Mouse (Mus musculus): ENCODE data around the gene Abcg1. TPM values are rescaled to one million over a fixed set of nuclear protein-coding genes. Genes with fewer than 3 reads are reported as not detected.

Gene Abcg1
- polyA plus RNA-seq, 1 experiment = not detected

GRCm38 (mm10) chr17:31082296-31083078 is 25.0 kb downstream of the Abcg1 start:
- TF ChIP-seq CTCF (IDR thresholded peaks at IDR 0.05; ENCODE audit: insufficient read depth, low read depth, low read length) (no peak), POLR2A (IDR thresholded peaks at IDR 0.05; ENCODE audit: insufficient read depth, low read depth, low read length) (no peak)
- WGBS = 87% methylated on average over 4 of the region's 4 CpGs
- no peak overlapping the region for H3K4me3 ChIP-seq (ENCODE audit: insufficient read depth, low read depth, low read length)
- no peak overlapping the region for H3K27ac ChIP-seq (ENCODE audit: insufficient read depth, low read depth, low read length)
- peaks cover 36% of the 10 kb centered on the region for H3K4me1 ChIP-seq (ENCODE audit: control insufficient read depth, insufficient read depth, low read length)

GRCm38 (mm10) chr17:31085519-31085918 is 28.0 kb downstream of the Abcg1 start:
- H3K4me3 ChIP-seq (ENCODE audit: insufficient read depth, low read depth, low read length) = no peak overlapping the region
- no peak overlapping the region for H3K27ac ChIP-seq (ENCODE audit: insufficient read depth, low read depth, low read length)
- no peak for TF ChIP-seq POLR2A (IDR thresholded peaks at IDR 0.05; ENCODE audit: insufficient read depth, low read depth, low read length)
- peaks cover 33% of the 10 kb centered on the region for H3K4me1 ChIP-seq (ENCODE audit: control insufficient read depth, insufficient read depth, low read length)
- 92% methylated on average over 3 of the region's 3 CpGs for WGBS

- Histone ChIP-seq H3K27ac (ENCODE audit: insufficient read depth, low read depth, low read length) (no peak overlapping the region), H3K4me3 (ENCODE audit: insufficient read depth, low read depth, low read length) (no peak overlapping the region), H3K4me1 (ENCODE audit: control insufficient read depth, insufficient read depth, low read length) (peaks cover 38% of the 10 kb centered on the region)
- WGBS = 70% methylated on average over 7 of the region's 7 CpGs
- TF ChIP-seq CTCF (IDR thresholded peaks at IDR 0.05; ENCODE audit: insufficient read depth, low read depth, low read length) = no peak
- no peak for TF ChIP-seq POLR2A (IDR thresholded peaks at IDR 0.05; ENCODE audit: insufficient read depth, low read depth, low read length)
Observed at GRCm38 (mm10) chr17:31086196-31086595, 28.7 kb downstream of the Abcg1 start.

- TF ChIP-seq CTCF (IDR thresholded peaks at IDR 0.05; ENCODE audit: insufficient read depth, low read depth, low read length) = no peak
- no peak for TF ChIP-seq POLR2A (IDR thresholded peaks at IDR 0.05; ENCODE audit: insufficient read depth, low read depth, low read length)
- H3K27ac ChIP-seq (ENCODE audit: insufficient read depth, low read depth, low read length) = no peak overlapping the region
- H3K4me1 ChIP-seq (ENCODE audit: control insufficient read depth, insufficient read depth, low read length) = peaks cover 39% of the 10 kb centered on the region
- WGBS = 77% methylated on average over 5 of the region's 5 CpGs
- H3K4me3 ChIP-seq (ENCODE audit: insufficient read depth, low read depth, low read length) = no peak overlapping the region
Observed at GRCm38 (mm10) chr17:31088711-31089110, 31.2 kb downstream of the Abcg1 start.

GRCm38 (mm10) chr17:31089848-31090247 is 32.4 kb downstream of the Abcg1 start:
- WGBS = 73% methylated on average over 8 of the region's 8 CpGs
- TF ChIP-seq POLR2A (IDR thresholded peaks at IDR 0.05; ENCODE audit: insufficient read depth, low read depth, low read length) (no peak), CTCF (IDR thresholded peaks at IDR 0.05; ENCODE audit: insufficient read depth, low read depth, low read length) (no peak)
- Histone ChIP-seq H3K27ac (ENCODE audit: insufficient read depth, low read depth, low read length) (no peak overlapping the region), H3K4me3 (ENCODE audit: insufficient read depth, low read depth, low read length) (no peak overlapping the region), H3K4me1 (ENCODE audit: control insufficient read depth, insufficient read depth, low read length) (peaks cover 44% of the 10 kb centered on the region)

GRCm38 (mm10) chr17:31091023-31091735 is 33.7 kb downstream of the Abcg1 start:
- no peak overlapping the region for H3K4me3 ChIP-seq (ENCODE audit: insufficient read depth, low read depth, low read length)
- no peak overlapping the region for H3K27ac ChIP-seq (ENCODE audit: insufficient read depth, low read depth, low read length)
- H3K4me1 ChIP-seq (ENCODE audit: control insufficient read depth, insufficient read depth, low read length) = peaks cover 42% of the 10 kb centered on the region
- WGBS = 68% methylated on average over 13 of the region's 13 CpGs
- TF ChIP-seq CTCF (IDR thresholded peaks at IDR 0.05; ENCODE audit: insufficient read depth, low read depth, low read length) (no peak), POLR2A (IDR thresholded peaks at IDR 0.05; ENCODE audit: insufficient read depth, low read depth, low read length) (no peak)

GRCm38 (mm10) chr17:31094781-31095180 is 37.3 kb downstream of the Abcg1 start:
- Histone ChIP-seq H3K4me1 (ENCODE audit: control insufficient read depth, insufficient read depth, low read length) (peaks cover 40% of the 10 kb centered on the region), H3K4me3 (ENCODE audit: insufficient read depth, low read depth, low read length) (no peak overlapping the region), H3K27ac (ENCODE audit: insufficient read depth, low read depth, low read length) (no peak overlapping the region)
- 54% methylated on average over 5 of the region's 5 CpGs for WGBS
- TF ChIP-seq POLR2A (IDR thresholded peaks at IDR 0.05; ENCODE audit: insufficient read depth, low read depth, low read length) = no peak
- no peak for TF ChIP-seq CTCF (IDR thresholded peaks at IDR 0.05; ENCODE audit: insufficient read depth, low read depth, low read length)

GRCm38 (mm10) chr17:31095570-31095969 is 38.1 kb downstream of the Abcg1 start:
- no peak overlapping the region for H3K4me3 ChIP-seq (ENCODE audit: insufficient read depth, low read depth, low read length)
- no peak for TF ChIP-seq CTCF (IDR thresholded peaks at IDR 0.05; ENCODE audit: insufficient read depth, low read depth, low read length)
- no peak for TF ChIP-seq POLR2A (IDR thresholded peaks at IDR 0.05; ENCODE audit: insufficient read depth, low read depth, low read length)
- no peak overlapping the region for H3K27ac ChIP-seq (ENCODE audit: insufficient read depth, low read depth, low read length)
- peaks cover 36% of the 10 kb centered on the region for H3K4me1 ChIP-seq (ENCODE audit: control insufficient read depth, insufficient read depth, low read length)
- WGBS = 70% methylated on average over 7 of the region's 7 CpGs

GRCm38 (mm10) chr17:31096893-31097292 is 39.4 kb downstream of the Abcg1 start:
- 97% methylated on average over 2 of the region's 2 CpGs for WGBS
- Histone ChIP-seq H3K4me1 (ENCODE audit: control insufficient read depth, insufficient read depth, low read length) (peaks cover 29% of the 10 kb centered on the region), H3K27ac (ENCODE audit: insufficient read depth, low read depth, low read length) (no peak overlapping the region), H3K4me3 (ENCODE audit: insufficient read depth, low read depth, low read length) (no peak overlapping the region)
- TF ChIP-seq POLR2A (IDR thresholded peaks at IDR 0.05; ENCODE audit: insufficient read depth, low read depth, low read length) = no peak
- no peak for TF ChIP-seq CTCF (IDR thresholded peaks at IDR 0.05; ENCODE audit: insufficient read depth, low read depth, low read length)

All from olfactory bulb, adult 2 months (tissue).